Mouse (Mus musculus) Patski (cell line): Measurements from ENCODE around the gene Pdgfc. TPM values are rescaled to one million over a fixed set of nuclear protein-coding genes. Genes with fewer than 3 reads are reported as not detected.

Experiments
- ATAC-seq: fragments of 100-300 bp; one replicate; pipeline ENCODE4 v1.8.0; 2021
- CTCF ChIA-PET: fragments of 350-600 bp; sonication (Branson Sonifier 250); formaldehyde crosslinking; loops from one replicate; lab custom pipeline; 2022; ENCODE audit warnings: inconsistent platforms; lab: Charles Lee
- POLR2A ChIA-PET: fragments of 350-600 bp; sonication (Branson Sonifier 250); formaldehyde crosslinking; loops from one replicate; lab custom pipeline; 2022; ENCODE audit warnings: antibody characterized with exemption, inconsistent platforms; lab: Charles Lee
- DNase-seq: peaks from one replicate; pipeline ENCODE4 v3.0.0-alpha.2; 2011; ENCODE audit warnings: low read depth, low spot score
- H3K27me3 ChIP-seq: fragments of 371-371 bp; one replicate; pipeline ENCODE4 v1.5.1; 2021
- CTCF ChIP-seq: fragments of 100-300 bp; IDR thresholded peaks from one replicate; pipeline ENCODE4 v1.5.1; 2021
- in situ Hi-C: fragments of 300-500 bp; cut with MboI; formaldehyde crosslinking; loops from 3 replicates; pipeline ENCODE4 v1.11.1; 2018; ENCODE audit warnings: low pct_unique_long_range_greater_than_20kb, mixed read lengths
- polyA plus RNA-seq: library from polyadenylated mRNA; unstranded; gene quantifications from one replicate; pipeline ENCODE4 v1.2.3, GENCODE M21; 2021

The Pdgfc gene
- polyA plus RNA-seq, 1 experiment from 2014 or later = 34.7 TPM

DNA sequence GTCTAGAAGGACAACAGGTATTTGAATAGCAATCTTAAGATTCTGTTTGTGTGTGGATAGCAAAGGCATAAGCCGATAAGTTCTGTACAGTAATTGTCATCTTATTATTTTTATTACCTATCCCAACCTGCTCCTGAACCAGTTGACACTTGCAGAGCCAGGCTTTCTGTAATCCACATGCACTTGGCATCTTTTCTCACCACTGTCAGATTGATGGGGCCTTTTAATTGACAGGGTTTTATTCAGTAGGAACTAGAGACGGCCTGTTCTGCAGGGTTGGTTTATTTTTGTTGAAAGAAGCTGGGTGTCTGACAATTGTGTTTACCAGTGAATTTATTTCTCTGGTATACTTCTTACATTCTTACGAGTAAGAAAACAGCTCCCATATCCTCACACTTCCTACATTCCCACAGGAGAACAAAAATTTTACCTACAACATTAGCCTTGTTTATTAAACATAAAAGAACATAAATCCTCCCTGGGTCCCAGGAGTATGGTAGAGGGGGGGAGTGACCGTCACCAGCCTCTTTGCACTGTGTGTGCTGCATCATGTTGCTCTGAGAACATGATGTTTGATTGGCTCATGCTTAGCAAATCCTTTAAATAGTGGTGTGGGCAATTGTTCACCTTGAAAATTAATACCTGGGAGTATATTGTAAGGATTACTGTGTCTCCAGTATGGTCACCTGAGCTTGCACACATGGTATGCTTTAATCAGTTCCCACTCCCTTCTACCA, 134.0 kb downstream of the Pdgfc start:
- TF ChIP-seq CTCF = no peak
- in situ Hi-C loops = no loop called here
- ATAC-seq (no peak), DNase-seq (no peak)
- POLR2A ChIA-PET = no interaction called here
- CTCF ChIA-PET = interaction anchor here (0.8 to 2.0 kb wide), 7 partner anchors 11 to 132 kb away, joined by 3 to 7 read pairs (median 3); no protein-coding TSS in a partner anchor
- no peaks in the 10 kb centered on the region for H3K27me3 ChIP-seq

DNA sequence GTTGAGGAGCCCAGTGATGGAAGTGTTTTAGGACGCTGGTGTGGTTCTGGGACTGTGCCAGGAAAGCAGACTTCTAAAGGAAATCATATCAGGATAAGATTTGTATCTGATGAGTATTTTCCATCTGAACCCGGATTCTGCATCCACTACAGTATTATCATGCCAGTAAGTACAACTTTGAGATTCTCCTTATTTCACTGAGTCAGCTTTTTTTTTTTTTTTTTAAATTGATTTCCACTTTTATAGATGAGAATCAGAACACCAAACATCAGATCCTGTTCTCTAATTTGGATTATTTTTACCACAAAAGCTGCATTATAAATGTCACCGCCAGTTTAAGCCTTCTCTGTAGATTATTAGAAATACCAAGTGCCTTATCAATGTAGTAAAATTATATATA, 138.6 kb downstream of the Pdgfc start:
- ChIA-PET CTCF (interaction anchor here (1.3 kb wide), 1 partner anchor 13 kb away, joined by 6 read pairs; no protein-coding TSS in a partner anchor), POLR2A (no interaction called here)
- H3K27me3 ChIP-seq = no peaks in the 10 kb centered on the region
- ATAC-seq (no peak), DNase-seq (no peak)
- TF ChIP-seq CTCF = no peak
- in situ Hi-C loops = no loop called here

DNA sequence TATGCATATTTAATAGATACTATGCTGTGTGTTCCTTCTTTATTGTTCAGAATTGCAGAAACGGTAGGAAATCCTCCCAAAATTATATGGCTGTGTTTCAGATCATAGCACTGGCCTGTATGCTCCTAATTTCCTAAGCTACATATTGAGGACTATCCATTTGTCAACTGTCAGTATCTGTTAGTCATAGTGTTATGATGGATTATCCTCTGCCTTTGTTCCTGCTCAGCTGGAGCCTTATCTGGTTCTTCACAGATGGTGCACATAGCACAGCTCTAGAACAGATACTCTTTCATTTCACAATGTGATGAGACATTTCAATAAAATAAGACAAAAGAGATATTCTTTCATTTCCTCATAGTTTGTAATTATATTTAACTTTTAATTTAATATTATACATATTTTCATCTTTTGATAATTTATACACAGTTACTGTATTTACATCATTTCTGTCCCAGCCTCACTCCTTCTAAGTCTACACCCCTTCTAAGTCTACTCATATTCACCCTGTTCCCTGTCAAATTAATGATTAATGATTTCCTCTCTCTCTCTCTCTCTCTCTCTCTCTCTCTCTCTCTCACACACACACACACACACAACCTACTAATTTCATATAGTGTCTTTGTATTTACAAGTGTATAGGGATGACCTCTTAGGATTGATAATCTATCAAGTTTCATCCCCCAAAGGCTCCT, 145.2 kb downstream of the Pdgfc start:
- in situ Hi-C loops = no loop called here
- no peak for ATAC-seq
- no peak for DNase-seq
- TF ChIP-seq CTCF = no peak
- no peaks in the 10 kb centered on the region for H3K27me3 ChIP-seq
- POLR2A ChIA-PET = interaction anchor here (0.6 kb wide), 1 partner anchor 147 kb away, joined by 3 read pairs; no protein-coding TSS in a partner anchor
- CTCF ChIA-PET = interaction anchor here (0.8 to 1.3 kb wide), 3 partner anchors 11 to 29 kb away, joined by 3 read pairs; no protein-coding TSS in a partner anchor

DNA sequence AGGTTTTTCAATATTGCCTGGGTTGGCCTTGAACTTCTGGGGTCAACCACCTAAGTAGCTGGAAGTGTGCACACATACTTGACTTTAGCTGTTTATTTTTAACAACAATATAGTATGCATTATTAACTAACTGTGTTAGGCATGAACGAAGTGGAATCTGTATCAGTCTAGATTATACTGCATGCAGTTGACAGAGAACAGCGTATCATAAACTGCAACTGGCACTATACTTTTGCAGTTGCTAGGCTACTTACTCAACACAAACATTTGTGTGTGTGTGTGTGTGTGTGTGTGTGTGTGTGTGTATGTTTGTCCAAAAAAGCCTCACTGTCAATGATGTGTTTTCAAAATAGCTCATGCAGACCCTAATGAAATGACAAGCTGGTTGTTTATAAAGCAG, 160.7 kb downstream of the Pdgfc start:
- CTCF ChIA-PET = interaction anchor here (0.8 to 1.7 kb wide), 6 partner anchors 8 to 286 kb away, joined by 3 to 11 read pairs (median 4); no protein-coding TSS in a partner anchor
- H3K27me3 ChIP-seq = no peaks in the 10 kb centered on the region
- no peak for DNase-seq
- TF ChIP-seq CTCF = no peak
- in situ Hi-C loops = no loop called here
- POLR2A ChIA-PET = no interaction called here
- ATAC-seq = no peak

DNA sequence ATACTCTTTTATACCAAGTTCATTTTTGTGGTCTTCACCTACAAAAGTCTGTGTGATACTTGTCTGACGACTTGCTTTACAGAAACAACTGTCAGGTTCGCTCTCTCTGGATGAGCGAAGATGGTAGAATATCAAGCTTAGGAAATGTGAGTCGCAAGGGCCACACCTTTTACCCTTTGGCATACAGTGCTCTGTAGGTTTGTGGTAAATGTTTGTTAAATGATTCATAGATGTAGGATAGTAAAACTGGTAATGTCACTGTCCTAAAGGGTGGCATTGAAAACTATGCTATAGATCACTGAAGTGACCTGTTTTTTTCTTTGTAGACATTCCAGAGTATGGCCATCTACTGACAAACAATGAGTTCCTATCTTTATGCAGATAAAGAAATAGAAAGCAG, 161.4 kb downstream of the Pdgfc start:
- TF ChIP-seq CTCF = no peak
- CTCF ChIA-PET = interaction anchor here (0.8 to 1.7 kb wide), 4 partner anchors 10 to 286 kb away, joined by 3 to 11 read pairs (median 3); no protein-coding TSS in a partner anchor
- DNase-seq (no peak), ATAC-seq (no peak)
- in situ Hi-C loops = no loop called here
- POLR2A ChIA-PET = no interaction called here
- no peaks in the 10 kb centered on the region for H3K27me3 ChIP-seq

DNA sequence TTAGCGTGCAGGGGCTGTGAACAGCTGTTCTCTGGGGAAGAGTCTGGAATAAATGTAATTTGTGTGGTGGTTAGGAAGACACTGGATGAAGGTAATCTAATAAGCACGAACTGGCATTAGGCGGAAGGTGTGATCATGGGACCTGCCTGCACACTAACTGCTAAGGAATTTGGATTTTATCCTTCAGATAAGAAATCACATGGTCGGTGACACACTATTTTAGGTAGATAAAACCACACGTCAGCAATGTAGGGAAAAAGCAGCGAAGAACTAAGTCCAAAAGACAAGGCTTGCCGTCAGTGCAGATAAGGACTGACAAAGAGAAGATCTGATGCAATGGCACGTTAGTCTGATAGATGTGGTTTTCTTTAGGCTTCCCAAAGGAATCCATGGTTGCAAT, 164.4 kb downstream of the Pdgfc start:
- CTCF ChIA-PET = interaction anchor here (1.2 kb wide), 1 partner anchor 8 kb away, joined by 4 read pairs; no protein-coding TSS in a partner anchor
- POLR2A ChIA-PET = no interaction called here
- in situ Hi-C loops = no loop called here
- no peaks in the 10 kb centered on the region for H3K27me3 ChIP-seq
- no peak for TF ChIP-seq CTCF
- DNase-seq = no peak
- no peak for ATAC-seq

DNA sequence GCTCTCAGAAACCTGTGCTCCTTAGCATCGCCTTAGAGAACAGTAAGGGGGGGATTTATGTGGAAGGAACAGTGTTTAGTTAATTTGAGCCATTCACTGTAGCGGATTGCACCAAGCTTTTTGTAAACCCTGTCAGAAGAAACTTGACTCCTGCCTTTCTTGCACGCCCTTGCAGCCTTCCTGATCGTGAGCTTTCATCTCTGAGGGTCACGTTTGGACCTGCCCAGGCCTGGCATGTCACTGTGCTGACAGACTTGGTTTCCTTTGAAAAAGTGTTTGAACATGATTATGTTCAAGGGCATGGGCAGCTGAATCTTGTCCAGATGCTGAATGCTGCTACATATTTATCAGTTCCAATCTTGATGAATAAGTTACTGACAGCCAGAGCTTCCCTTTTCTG, 169.0 kb downstream of the Pdgfc start:
- no peak for TF ChIP-seq CTCF
- POLR2A ChIA-PET = no interaction called here
- H3K27me3 ChIP-seq = no peaks in the 10 kb centered on the region
- CTCF ChIA-PET = interaction anchor here (0.8 to 3.0 kb wide), 6 partner anchors 8 to 46 kb away, joined by 3 to 11 read pairs (median 4); no protein-coding TSS in a partner anchor
- ATAC-seq (no peak), DNase-seq (no peak)
- in situ Hi-C loops = no loop called here

DNA sequence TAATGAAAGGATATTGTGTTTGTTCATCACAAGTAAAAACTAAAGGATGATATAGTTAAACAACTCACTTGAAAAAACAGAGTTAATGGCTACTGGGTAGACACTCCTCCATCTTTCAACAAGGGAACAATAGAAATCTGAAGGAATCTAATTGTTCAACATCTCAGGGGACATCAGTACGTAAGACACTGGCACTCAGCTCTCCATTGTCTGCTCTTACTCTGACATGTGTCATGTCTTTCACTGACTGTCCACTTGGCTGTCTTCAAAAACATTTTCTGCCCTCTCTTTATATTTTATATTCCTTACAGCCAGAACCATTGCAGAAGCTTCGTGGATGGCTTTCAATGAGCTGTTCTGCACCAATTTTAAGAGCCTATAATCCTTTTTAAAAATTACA, 172.0 kb downstream of the Pdgfc start:
- DNase-seq = no peak
- ATAC-seq = no peak

DNA sequence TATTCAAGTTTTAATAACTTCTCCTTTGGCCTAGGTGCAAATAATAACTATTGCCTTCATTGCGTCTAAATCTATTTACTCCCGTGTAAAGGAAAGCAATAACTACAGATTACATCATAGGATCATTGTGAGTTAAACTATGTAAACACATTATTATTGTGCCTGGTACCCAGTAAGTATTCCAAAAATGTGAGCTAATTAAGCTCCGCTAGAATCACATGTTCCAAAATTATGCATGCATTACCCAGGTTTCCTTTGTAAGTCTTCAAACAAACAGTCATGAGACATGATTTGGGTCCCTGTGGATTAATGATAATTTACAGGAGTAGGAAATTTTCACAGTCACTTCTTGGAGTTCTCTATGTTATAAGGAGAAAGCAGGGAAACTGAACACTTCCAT, 174.9 kb downstream of the Pdgfc start:
- ATAC-seq = no peak
- TF ChIP-seq CTCF = no peak
- ChIA-PET POLR2A (no interaction called here), CTCF (interaction anchor here (1.2 kb wide), 1 partner anchor 110 kb away, joined by 3 read pairs; no protein-coding TSS in a partner anchor)
- DNase-seq = no peak
- in situ Hi-C loops = no loop called here
- no peaks in the 10 kb centered on the region for H3K27me3 ChIP-seq

More for the DNA sequence above, 172.0 kb downstream of the Pdgfc start:
- no peaks in the 10 kb centered on the region for H3K27me3 ChIP-seq
- no peak for TF ChIP-seq CTCF
- ChIA-PET CTCF (interaction anchor here (1.0 to 1.3 kb wide), 2 partner anchors 8 to 40 kb away, joined by 3 to 4 read pairs; no protein-coding TSS in a partner anchor), POLR2A (no interaction called here)
- in situ Hi-C loops = no loop called here

DNA sequence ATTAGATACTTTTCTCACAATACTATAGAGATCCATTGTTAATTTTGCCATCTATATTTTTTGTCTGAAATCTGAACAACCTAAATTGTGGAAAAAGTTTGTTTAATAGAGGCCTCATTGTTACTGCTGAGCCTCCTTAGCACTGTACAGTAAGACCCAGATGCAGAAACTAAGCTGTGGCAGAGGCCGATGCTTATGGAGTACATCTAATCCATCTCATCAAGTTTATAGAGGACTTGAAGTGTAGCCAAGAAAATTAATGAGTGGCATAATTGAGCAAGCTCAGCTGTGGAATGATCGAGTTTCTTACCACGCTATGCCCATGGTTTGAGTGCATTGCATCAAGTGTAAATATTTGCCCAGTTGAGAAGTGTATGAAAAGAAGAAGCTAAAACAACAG, 175.4 kb downstream of the Pdgfc start:
- CTCF ChIA-PET = interaction anchor here (1.2 kb wide), 1 partner anchor 109 kb away, joined by 3 read pairs; no protein-coding TSS in a partner anchor
- in situ Hi-C loops = no loop called here
- POLR2A ChIA-PET = no interaction called here
- no peak for TF ChIP-seq CTCF
- no peak for ATAC-seq
- no peak for DNase-seq
- H3K27me3 ChIP-seq = no peaks in the 10 kb centered on the region
